Mouse (Mus musculus) MEL (cell line): Measurements from ENCODE around the gene Mmel1. TPM values are rescaled to one million over a fixed set of nuclear protein-coding genes. Genes with fewer than 3 reads are reported as not detected.
A peak's percentile ranks its signal among the peaks of the same experiment; 100 is the strongest.

ENCODE experiments used
- DNase-seq: peaks from one replicate; pipeline ENCODE4 v3.0.0; 2011; ENCODE audit warnings: low read depth, low spot score
- H3K27ac ChIP-seq: 2 replicates; pipeline ENCODE4 v1.5.1; 2012; ENCODE audit warnings: low read depth, mild to moderate bottlenecking, control low read depth, low read length, moderate library complexity; ENCODE audit not compliant: control insufficient read depth
- H3K27me3 ChIP-seq, 2 experiments: fragments of 150-350 bp in 1 of 2; sonication (generic) in 1 of 2; 2 replicates each; pipeline ENCODE4 v1.6.1; 2012; ENCODE audit warnings: low read length in 2 of 2, mild to moderate bottlenecking in 2 of 2, improper control_type of control experiment in 1 of 2, moderate library complexity in 1 of 2; ENCODE audit not compliant: insufficient read depth in 2 of 2, control insufficient read depth in 1 of 2
- H3K36me3 ChIP-seq, 2 experiments: 2 replicates each; pipeline ENCODE4 v1.6.1; 2012 to 2014; ENCODE audit warnings: low read length in 2 of 2, improper control_type of control experiment in 1 of 2, inconsistent platforms in 1 of 2, mild to moderate bottlenecking in 1 of 2; ENCODE audit not compliant: insufficient read depth in 2 of 2, control insufficient read depth in 1 of 2
- H3K4me1 ChIP-seq, 2 experiments: fragments of 150-350 bp in 1 of 2; sonication (generic) in 1 of 2; 2 replicates each; pipeline ENCODE4 v1.6.1; 2012; ENCODE audit warnings: low read length in 2 of 2, improper control_type of control experiment in 1 of 2, mild to moderate bottlenecking in 1 of 2; ENCODE audit not compliant: insufficient read depth in 2 of 2, control insufficient read depth in 1 of 2
- H3K4me3 ChIP-seq, 2 experiments: fragments of 150-350 bp in 1 of 2; sonication (generic) in 1 of 2; 2 replicates each; pipeline ENCODE4 v1.5.1; 2012; ENCODE audit warnings: low read depth in 2 of 2, low read length in 2 of 2, mild to moderate bottlenecking in 2 of 2, moderate library complexity in 2 of 2, control low read depth in 1 of 2, improper control_type of control experiment in 1 of 2; ENCODE audit not compliant: control insufficient read depth in 1 of 2, insufficient read depth in 1 of 2
- H3K79me2 ChIP-seq: 2 replicates; pipeline ENCODE4 v1.6.1; 2012; ENCODE audit warnings: mild to moderate bottlenecking, low read length, moderate library complexity; ENCODE audit not compliant: control insufficient read depth, poor library complexity, insufficient read depth
- H3K9ac ChIP-seq: 2 replicates; pipeline ENCODE4 v1.6.1; 2012; ENCODE audit warnings: low read depth, mild to moderate bottlenecking, control low read depth, low read length, moderate library complexity; ENCODE audit not compliant: control insufficient read depth, poor library complexity, severe bottlenecking
- H3K9me3 ChIP-seq: fragments of 150-350 bp; sonication (generic); replicated peaks from 2 replicates; pipeline ENCODE4 v1.6.1; 2012; ENCODE audit warnings: mild to moderate bottlenecking, low read length, improper control_type of control experiment, moderate library complexity; ENCODE audit not compliant: insufficient read depth
- BHLHE40 ChIP-seq: IDR thresholded peaks from 2 replicates; pipeline ENCODE4 v1.6.1; 2012; ENCODE audit warnings: low read depth, mild to moderate bottlenecking, inconsistent platforms, low read length, improper control_type of control experiment, borderline replicate concordance
- CHD1 ChIP-seq: IDR thresholded peaks from 2 replicates; pipeline ENCODE4 v1.6.1; 2012; ENCODE audit warnings: low read depth, mild to moderate bottlenecking, inconsistent platforms, low read length, improper control_type of control experiment
- CHD2 ChIP-seq: IDR thresholded peaks from 2 replicates; pipeline ENCODE4 v1.6.1; 2011; ENCODE audit warnings: low read length, improper control_type of control experiment
- CTCF ChIP-seq, 3 experiments: IDR thresholded peaks in 2 of 3; conservative IDR thresholded peaks in 1 of 3; 2 replicates each; pipeline ENCODE4 v1.5.1; 2011 to 2012; ENCODE audit warnings: low read length in 3 of 3, low read depth in 2 of 3, mild to moderate bottlenecking in 2 of 3, improper control_type of control experiment in 1 of 3, inconsistent platforms in 1 of 3, mixed read lengths in 1 of 3, moderate library complexity in 1 of 3; ENCODE audit not compliant: control insufficient read depth in 1 of 3, insufficient read depth in 1 of 3, poor library complexity in 1 of 3, severe bottlenecking in 1 of 3
- E2F4 ChIP-seq: IDR thresholded peaks from 2 replicates; pipeline ENCODE4 v1.6.1; 2011; ENCODE audit warnings: low read depth, low read length, improper control_type of control experiment, borderline replicate concordance
- ELF1 ChIP-seq: IDR thresholded peaks from 2 replicates; pipeline ENCODE4 v1.6.1; 2014; ENCODE audit warnings: low read depth, mild to moderate bottlenecking, inconsistent platforms, low read length, improper control_type of control experiment, moderate library complexity
- EP300 ChIP-seq, 2 experiments: IDR thresholded peaks; 2 replicates each; pipeline ENCODE4 v1.6.1; 2011; ENCODE audit warnings: improper control_type of control experiment in 2 of 2, low read length in 2 of 2, low read depth in 1 of 2, mild to moderate bottlenecking in 1 of 2
- ETS1 ChIP-seq: IDR thresholded peaks from 2 replicates; pipeline ENCODE4 v1.6.1; 2012; ENCODE audit warnings: low read depth, mild to moderate bottlenecking, inconsistent platforms, low read length, improper control_type of control experiment, moderate library complexity
- GABPA ChIP-seq: IDR thresholded peaks from 2 replicates; pipeline ENCODE4 v1.6.1; 2012; ENCODE audit warnings: low read depth, mild to moderate bottlenecking, inconsistent platforms, low read length, improper control_type of control experiment, moderate library complexity
- GATA1 ChIP-seq: IDR thresholded peaks from 2 replicates; pipeline ENCODE4 v1.6.1; 2011; ENCODE audit warnings: low read depth, low read length, improper control_type of control experiment
- HCFC1 ChIP-seq: IDR thresholded peaks from 2 replicates; pipeline ENCODE4 v1.6.1; 2012; ENCODE audit warnings: low read depth, mild to moderate bottlenecking, inconsistent platforms, low read length, improper control_type of control experiment, moderate library complexity
- JUND ChIP-seq: IDR thresholded peaks from 2 replicates; pipeline ENCODE4 v1.6.1; 2011; ENCODE audit warnings: low read depth, mild to moderate bottlenecking, improper control_type of control experiment, low read length
- KAT2A ChIP-seq: conservative IDR thresholded peaks from 2 replicates; pipeline ENCODE4 v1.6.1; 2012; ENCODE audit warnings: low read depth, low read length, improper control_type of control experiment, inconsistent platforms
- MAFK ChIP-seq: IDR thresholded peaks from 2 replicates; pipeline ENCODE4 v1.6.1; 2011; ENCODE audit warnings: low read depth, mild to moderate bottlenecking, low read length, improper control_type of control experiment, borderline replicate concordance
- MAX ChIP-seq: IDR thresholded peaks from 2 replicates; pipeline ENCODE4 v1.6.1; 2011; ENCODE audit warnings: low read length, improper control_type of control experiment
- MAZ ChIP-seq: IDR thresholded peaks from 2 replicates; pipeline ENCODE4 v1.6.1; 2012; ENCODE audit warnings: low read depth, mild to moderate bottlenecking, inconsistent platforms, low read length, improper control_type of control experiment
- MEF2A ChIP-seq: IDR thresholded peaks from 2 replicates; pipeline ENCODE4 v1.6.1; 2014; ENCODE audit warnings: low read depth, mild to moderate bottlenecking, inconsistent platforms, low read length, improper control_type of control experiment; ENCODE audit not compliant: poor library complexity, insufficient replicate concordance, severe bottlenecking; ENCODE audit errors: extremely low read depth
- MXI1 ChIP-seq: IDR thresholded peaks from 2 replicates; pipeline ENCODE4 v1.6.1; 2011; ENCODE audit warnings: mild to moderate bottlenecking, low read depth, low read length, improper control_type of control experiment
- MYB ChIP-seq: IDR thresholded peaks from 2 replicates; pipeline ENCODE4 v1.6.1; 2011; ENCODE audit warnings: mild to moderate bottlenecking, low read depth, low read length, improper control_type of control experiment
- MYC ChIP-seq: IDR thresholded peaks from 2 replicates; pipeline ENCODE4 v1.6.1; 2011; ENCODE audit warnings: low read depth, mild to moderate bottlenecking, low read length, improper control_type of control experiment, moderate library complexity
- NELFE ChIP-seq: IDR thresholded peaks from 2 replicates; pipeline ENCODE4 v1.6.1; 2011; ENCODE audit warnings: low read depth, low read length, improper control_type of control experiment
- POLR2A ChIP-seq, 2 experiments: IDR thresholded peaks; 2 replicates each; pipeline ENCODE4 v1.6.1; 2011 to 2012; ENCODE audit warnings: low read length in 2 of 2, mild to moderate bottlenecking in 2 of 2, control low read depth in 1 of 2, improper control_type of control experiment in 1 of 2, low read depth in 1 of 2, moderate library complexity in 1 of 2; ENCODE audit not compliant: control insufficient read depth in 1 of 2, insufficient read depth in 1 of 2, poor library complexity in 1 of 2
- POLR2AphosphoS2 ChIP-seq: IDR thresholded peaks from 2 replicates; pipeline ENCODE4 v1.6.1; 2011; ENCODE audit warnings: low read length, improper control_type of control experiment
- POLR2AphosphoS5 ChIP-seq: IDR thresholded peaks from 2 replicates; pipeline ENCODE4 v1.6.1; 2012; ENCODE audit warnings: low read depth, borderline replicate concordance, mild to moderate bottlenecking, inconsistent platforms, low read length, moderate library complexity, mixed read lengths
- RAD21 ChIP-seq: IDR thresholded peaks from 2 replicates; pipeline ENCODE4 v1.6.1; 2011; ENCODE audit warnings: mild to moderate bottlenecking, low read depth, low read length, improper control_type of control experiment
- RCOR1 ChIP-seq: IDR thresholded peaks from 2 replicates; pipeline ENCODE4 v1.6.1; 2012; ENCODE audit warnings: low read depth, mild to moderate bottlenecking, inconsistent platforms, low read length, improper control_type of control experiment
- SIN3A ChIP-seq: IDR thresholded peaks from 2 replicates; pipeline ENCODE4 v1.6.1; 2012; ENCODE audit warnings: low read length, improper control_type of control experiment, inconsistent platforms
- SMC3 ChIP-seq: IDR thresholded peaks from 2 replicates; pipeline ENCODE4 v1.6.1; 2011; ENCODE audit warnings: low read depth, low read length, improper control_type of control experiment
- TAL1 ChIP-seq: IDR thresholded peaks from 2 replicates; pipeline ENCODE4 v1.6.1; 2012; ENCODE audit warnings: mild to moderate bottlenecking, inconsistent platforms, low read length, moderate library complexity, mixed read lengths
- TBP ChIP-seq: IDR thresholded peaks from 2 replicates; pipeline ENCODE4 v1.8.0; 2011; ENCODE audit warnings: low read depth, low read length, improper control_type of control experiment
- TCF12 ChIP-seq: IDR thresholded peaks from 2 replicates; pipeline ENCODE4 v1.6.1; 2014; ENCODE audit warnings: low read depth, mild to moderate bottlenecking, inconsistent platforms, low read length, improper control_type of control experiment, moderate library complexity
- UBTF ChIP-seq: IDR thresholded peaks from 2 replicates; pipeline ENCODE4 v1.6.1; 2012; ENCODE audit warnings: low read depth, mild to moderate bottlenecking, inconsistent platforms, low read length, improper control_type of control experiment, moderate library complexity, borderline replicate concordance; ENCODE audit not compliant: insufficient read depth
- USF2 ChIP-seq, 2 experiments: IDR thresholded peaks; 2 replicates each; pipeline ENCODE4 v1.6.1; 2011 to 2012; ENCODE audit warnings: improper control_type of control experiment in 2 of 2, low read length in 2 of 2, borderline replicate concordance in 1 of 2, inconsistent platforms in 1 of 2, low read depth in 1 of 2, mild to moderate bottlenecking in 1 of 2; ENCODE audit not compliant: insufficient read depth in 1 of 2
- ZC3H11A ChIP-seq: IDR thresholded peaks from 2 replicates; pipeline ENCODE4 v1.6.1; 2012; ENCODE audit warnings: low read depth, mild to moderate bottlenecking, inconsistent platforms, low read length, improper control_type of control experiment
- ZMIZ1 ChIP-seq: IDR thresholded peaks from 2 replicates; pipeline ENCODE4 v1.6.1; 2012; ENCODE audit warnings: low read depth, mild to moderate bottlenecking, inconsistent platforms, low read length, improper control_type of control experiment, moderate library complexity
- ZNF384 ChIP-seq: IDR thresholded peaks from 2 replicates; pipeline ENCODE4 v1.6.1; 2012; ENCODE audit warnings: low read depth, mild to moderate bottlenecking, inconsistent platforms, low read length, improper control_type of control experiment
- polyA plus RNA-seq, 2 experiments: library from polyadenylated mRNA; stranded (reverse) in 1 of 2; unstranded in 1 of 2; fragments of >175 nt in 1 of 2; fragments of >200 nt in 1 of 2; gene quantifications; 2 replicates each; pipeline versions ENCODE4 v1.2.1 to v1.2.4; 2012; ENCODE audit warnings: low replicate concordance in 2 of 2, low read depth in 1 of 2; ENCODE audit not compliant: insufficient read length in 2 of 2, insufficient read depth in 1 of 2, missing spikeins in 1 of 2
- total RNA-seq: library from RNA; depleted of rRNA; stranded (reverse); fragments of 300-350 nt; gene quantifications from 2 replicates; pipeline ENCODE4 v1.2.3, GENCODE M21; 2012

Mmel1 gene
- total and polyA plus RNA-seq, 3 experiments, result 0.07 to 0.08 TPM; not detected in 1

DNA sequence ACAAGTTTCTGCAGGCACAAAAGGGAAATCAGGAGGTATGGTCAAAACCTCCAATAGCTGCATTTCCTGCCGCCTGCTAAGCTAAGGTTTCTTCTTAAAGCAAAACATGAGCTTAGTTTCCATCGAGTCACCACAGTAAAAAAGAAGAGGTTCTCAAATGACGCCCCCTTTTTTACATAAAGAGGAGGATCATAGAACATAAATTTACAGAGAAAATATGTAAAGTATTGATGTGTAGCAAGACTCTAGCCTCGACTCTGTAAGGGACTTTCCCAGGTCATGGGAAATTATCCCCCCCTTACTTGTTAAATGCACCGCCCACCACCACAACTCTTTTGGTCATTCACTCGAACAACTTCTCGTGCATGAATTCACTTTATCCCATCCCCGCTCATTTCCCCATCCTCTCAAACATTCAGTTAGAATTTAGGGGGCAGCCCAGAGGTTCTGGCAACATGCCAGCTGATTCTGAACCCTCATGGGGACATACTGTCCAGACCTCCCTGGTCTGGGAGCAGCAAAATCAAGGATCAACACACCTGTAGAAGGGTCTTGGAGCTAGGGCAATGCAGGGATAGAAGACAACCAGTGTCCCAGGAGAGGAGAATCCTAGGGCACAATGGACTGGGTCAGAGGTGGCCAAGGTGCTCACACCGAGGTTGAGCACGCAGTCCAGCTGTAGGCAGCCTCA lies 73.4 kb downstream of the Mmel1 start:
- H3K27ac ChIP-seq, result peak overlapping the region; percentile 79
- H3K4me1 ChIP-seq, result peaks cover 0 to 21% of the 10 kb centered on the region in 2 experiments; a peak in 3 of 4 replicates
- peak overlapping the region; percentile 42 to 56 for H3K4me3 ChIP-seq
- DNase-seq, result peak; percentile 92
- H3K36me3 ChIP-seq, result peaks cover 0 to 7% of the 10 kb centered on the region in 2 experiments; a peak in 2 of 4 replicates
- H3K27me3 ChIP-seq, result no peaks in the 10 kb centered on the region
- no peaks in the 10 kb centered on the region for H3K9me3 ChIP-seq
- H3K79me2 ChIP-seq, result no peaks in the 10 kb centered on the region
- peak overlapping the region; percentile 77 for H3K9ac ChIP-seq
- TF ChIP-seq MAZ (peak; percentile 82), CHD1 (no peak), ELF1 (no peak), RAD21 (no peak), RCOR1 (0 out of 2 replicates have a peak, but pooled peaks have one; percentile 47), ZNF384 (no peak), EP300 (IDR thresholded peaks at IDR 0.05; ENCODE audit: low read depth in 1 of 2, low read length in 2 of 2) (peak in 1 of 2 experiments; percentile 38; a peak in 1 of 4 replicates), MYC (peak; percentile 54; the same call in 1 of the 2 replicates), SMC3 (no peak; the same call in 1 of the 2 replicates), POLR2AphosphoS5 (peak; percentile 99), GABPA (no peak), HCFC1 (peak; percentile 80), ZMIZ1 (peak; percentile 100), MEF2A (no peak), MYB (peak; percentile 68), GATA1 (no peak), TAL1 (no peak), POLR2AphosphoS2 (peak; percentile 100), JUND (no peak), USF2 (IDR thresholded peaks at IDR 0.05; ENCODE audit: borderline replicate concordance in 1 of 2, insufficient read depth in 1 of 2, low read depth in 1 of 2, low read length in 2 of 2) (no peak), E2F4 (no peak), TBP (peak; percentile 99), ZC3H11A (no peak; the same call in 1 of the 2 replicates), BHLHE40 (0 out of 2 replicates have a peak, but pooled peaks have one; percentile 29), MAFK (peak; percentile 64; the same call in 1 of the 2 replicates), KAT2A (no peak; the same call in 1 of the 2 replicates), POLR2A (IDR thresholded peaks at IDR 0.05; ENCODE audit: control insufficient read depth in 1 of 2, insufficient read depth in 1 of 2, low read depth in 1 of 2, low read length in 2 of 2, poor library complexity in 1 of 2) (peak; percentile 100), ETS1 (peak; percentile 99), MXI1 (no peak), MAX (no peak; the same call in 1 of the 2 replicates), TCF12 (no peak; the same call in none of the 2 replicates), SIN3A (peak; percentile 75; the same call in 1 of the 2 replicates), CHD2 (no peak), CTCF (IDR thresholded peaks at IDR 0.05 in 2 of 3, conservative IDR thresholded peaks at IDR 0.05 in 1 of 3; ENCODE audit: control insufficient read depth in 1 of 3, insufficient read depth in 1 of 3, low read depth in 2 of 3, low read length in 3 of 3, poor library complexity in 1 of 3, severe bottlenecking in 1 of 3) (no peak; a peak in 1 of 6 replicates), UBTF (no peak), NELFE (peak; percentile 97)
